Mouse (Mus musculus) stomach, postnatal 0 days (tissue): ENCODE measurements around the gene Eif3j1. TPM values are rescaled to one million over a fixed set of nuclear protein-coding genes. Genes with fewer than 3 reads are reported as not detected.
"Not testable (repeated sequence)": the region's sequence is repeated elsewhere in the genome, so short reads cannot be mapped to it uniquely, and the experiment has no call there.

Source experiments
- ATAC-seq: fragments of 200-750 bp; cut with Nextera tagmentation; 2 replicates; pipeline ENCODE4 v1.8.0; 2017; ENCODE audit not compliant: low FRiP score, low TSS enrichment
- DNase-seq: peaks from one replicate; pipeline ENCODE4 v3.0.0-alpha.2; 2016; ENCODE audit warnings: low spot score
- H3K27ac ChIP-seq: fragments of 300-500 bp; sonication (generic); replicated peaks from 2 replicates; pipeline ENCODE4 v1.5.1; 2014; ENCODE audit warnings: mild to moderate bottlenecking, control low read depth
- H3K27me3 ChIP-seq: fragments of 300-500 bp; sonication (generic); 2 replicates; pipeline ENCODE4 v1.6.1; 2014; ENCODE audit warnings: low read length; ENCODE audit not compliant: control insufficient read depth, insufficient read depth
- H3K36me3 ChIP-seq: fragments of 300-500 bp; sonication (generic); 2 replicates; pipeline ENCODE4 v1.6.1; 2014; ENCODE audit warnings: low read length, mixed read lengths; ENCODE audit not compliant: control insufficient read depth, insufficient read depth
- H3K4me1 ChIP-seq: fragments of 300-500 bp; sonication (generic); replicated peaks from 2 replicates; pipeline ENCODE4 v1.6.1; 2014; ENCODE audit warnings: antibody characterized with exemption; ENCODE audit not compliant: control insufficient read depth, insufficient read depth
- H3K4me2 ChIP-seq: fragments of 300-500 bp; sonication (generic); replicated peaks from 2 replicates; pipeline ENCODE4 v1.6.1; 2014; ENCODE audit warnings: low read depth, mild to moderate bottlenecking, control low read depth, moderate library complexity
- H3K4me3 ChIP-seq: fragments of 300-500 bp; sonication (generic); 2 replicates; pipeline ENCODE4 v1.5.1; 2014; ENCODE audit warnings: low read depth, low read length, control low read depth
- H3K9ac ChIP-seq: fragments of 300-500 bp; sonication (generic); 2 replicates; pipeline ENCODE4 v1.6.1; 2014; ENCODE audit warnings: mild to moderate bottlenecking, low read length, control low read depth, mixed read lengths
- H3K9me3 ChIP-seq: fragments of 300-500 bp; sonication (generic); 2 replicates; pipeline ENCODE4 v1.6.1; 2016; ENCODE audit warnings: low read length; ENCODE audit not compliant: control insufficient read depth
- CTCF ChIP-seq: IDR thresholded peaks from 2 replicates; pipeline ENCODE4 v1.5.1; 2016; ENCODE audit warnings: antibody characterized with exemption, low read depth, mild to moderate bottlenecking, moderate library complexity
- EP300 ChIP-seq: optimal IDR thresholded peaks from 2 replicates; pipeline ENCODE3; 2016; ENCODE audit warnings: antibody characterized with exemption
- WGBS: fragments of 180-500 bp; shearing (Covaris S2); extraction: QIAGEN DNeasy Blood & Tissue Kit; methylation state at CpG from one replicate; pipeline ENCODE4 v1.1.7; 2014; 5-methylcytosine and 5-hydroxymethylcytosine counted together
- microRNA-seq: library from miRNA; unstranded; fragments of <30 nt; microRNA quantifications from one replicate; pipeline ENCODE4, GENCODE M21; 2016
- polyA plus RNA-seq: library from polyadenylated mRNA; unstranded; fragments of >200 nt; fragmentation: Nextera tagmentation; extraction: Ambion mirVana; gene quantifications from 2 replicates; pipeline ENCODE4 v1.2.1, GENCODE M21; 2015

The Eif3j1 gene
- polyA plus RNA-seq, 1 experiment from 2014 or later, result 9.5 TPM

DNA sequence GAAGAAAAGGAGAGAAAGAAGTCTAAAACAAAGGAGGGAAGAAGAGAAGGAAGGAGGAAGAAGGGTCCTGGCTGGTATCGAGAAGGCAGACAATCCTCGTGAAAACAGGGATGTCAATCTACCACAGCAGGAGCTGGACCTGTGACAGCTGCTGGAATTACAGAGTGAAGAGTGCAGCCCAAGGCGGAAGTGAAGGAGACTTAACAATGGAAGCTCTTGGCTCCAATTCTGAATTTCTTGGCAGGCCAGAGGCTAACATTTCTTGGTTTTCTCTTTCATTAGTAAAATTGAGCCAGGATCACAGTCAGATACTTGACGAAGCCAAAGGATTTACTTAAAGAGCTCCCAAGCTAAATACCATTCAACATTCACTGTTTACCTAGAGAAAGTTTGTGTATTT lies 58.1 kb downstream of the Eif3j1 start:
- Histone ChIP-seq H3K9ac (no peak overlapping the region), H3K27me3 (no peaks in the 10 kb centered on the region), H3K4me1 (no peaks in the 10 kb centered on the region), H3K27ac (no peak overlapping the region; the same call in 1 of the 2 replicates), H3K4me2 (no peak overlapping the region), H3K9me3 (no peaks in the 10 kb centered on the region), H3K4me3 (no peak overlapping the region), H3K36me3 (peaks cover 16% of the 10 kb centered on the region; the same call in 1 of the 2 replicates)
- WGBS, result 34% methylated on average over 4 of the region's 4 CpGs
- TF ChIP-seq CTCF, result no peak
- peak; percentile 28 for TF ChIP-seq EP300
- ATAC-seq (peak; percentile 35; the same call in 1 of the 2 replicates), DNase-seq (no peak)

DNA sequence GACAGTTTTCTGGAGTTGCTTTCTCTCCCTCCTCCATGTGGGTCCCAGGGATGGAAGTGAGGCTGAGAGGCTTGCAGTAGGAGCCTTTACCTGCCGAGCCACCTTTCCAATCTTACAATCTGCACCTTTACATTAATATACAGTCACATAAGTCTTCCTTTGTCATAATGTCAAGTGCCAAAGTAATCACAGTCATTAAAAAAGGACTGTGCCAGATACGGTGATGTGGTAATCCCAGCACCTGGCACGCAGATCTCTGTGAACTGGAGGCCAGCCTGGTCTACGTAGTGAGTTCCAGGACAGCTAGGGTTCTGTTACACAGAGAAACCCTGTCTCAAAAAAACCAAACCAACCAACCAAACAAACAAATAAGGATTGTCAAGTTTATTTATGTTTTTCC lies 65.5 kb downstream of the Eif3j1 start:
- no peak overlapping the region for H3K4me2 ChIP-seq
- ATAC-seq (no peak), DNase-seq (no peak)
- H3K9ac ChIP-seq, result no peak overlapping the region
- H3K9me3 ChIP-seq, result no peaks in the 10 kb centered on the region
- H3K4me3 ChIP-seq, result no peak overlapping the region
- no peaks in the 10 kb centered on the region for H3K27me3 ChIP-seq
- H3K4me1 ChIP-seq, result no peaks in the 10 kb centered on the region
- H3K27ac ChIP-seq, result no peak overlapping the region
- H3K36me3 ChIP-seq, result peaks cover 6% of the 10 kb centered on the region; the same call in 1 of the 2 replicates
- WGBS, result 66% methylated on average over 4 of the region's 4 CpGs
- no peak for TF ChIP-seq EP300
- no peak for TF ChIP-seq CTCF

DNA sequence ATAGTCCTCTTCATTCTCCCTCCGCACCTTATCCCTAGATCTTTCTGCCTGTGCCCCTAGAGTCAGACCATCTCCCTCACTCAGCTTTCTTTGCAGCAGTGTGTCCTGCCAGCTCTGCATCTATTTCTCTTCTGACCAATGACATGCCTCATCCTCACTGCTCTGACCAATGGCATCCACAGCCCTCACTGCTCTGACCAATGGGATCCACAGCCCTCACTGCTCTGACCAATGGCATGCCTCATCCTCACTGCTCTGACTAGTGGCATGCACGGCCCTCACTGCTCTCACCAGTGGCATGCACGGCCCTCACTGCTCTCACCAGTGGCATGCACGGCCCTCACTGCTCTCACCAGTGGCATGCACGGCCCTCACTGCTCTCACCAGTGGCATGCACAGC lies 69.3 kb downstream of the Eif3j1 start:
- H3K4me1 ChIP-seq, H3K27me3 ChIP-seq, H3K9ac ChIP-seq, DNase-seq, H3K36me3 ChIP-seq, H3K9me3 ChIP-seq, H3K27ac ChIP-seq, H3K4me3 ChIP-seq, ATAC-seq, H3K4me2 ChIP-seq: not testable (repeated sequence)
- 72% methylated on average over 5 of the region's 5 CpGs for WGBS

DNA sequence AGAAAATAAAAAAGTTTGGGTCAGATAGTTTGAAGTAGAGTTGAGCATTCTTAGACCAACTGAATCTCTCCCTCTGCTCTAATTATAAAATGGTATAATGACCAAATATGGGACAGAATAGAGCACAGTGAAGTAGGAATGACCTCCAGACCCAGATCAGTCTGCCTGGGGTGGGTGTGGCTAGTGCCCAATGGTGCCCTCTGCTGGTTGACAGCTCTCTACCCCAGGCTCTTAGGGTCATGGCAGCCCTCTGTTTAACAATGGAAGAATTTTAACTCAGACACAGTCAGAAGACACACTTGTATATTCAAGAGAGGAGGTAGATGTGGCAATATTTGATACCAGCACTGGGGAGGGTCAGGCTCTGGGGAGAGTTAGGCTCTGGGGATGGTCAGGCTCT lies 73.7 kb downstream of the Eif3j1 start:
- H3K27ac ChIP-seq, result no peak overlapping the region
- H3K9me3 ChIP-seq, result no peaks in the 10 kb centered on the region
- DNase-seq (peak; percentile 52), ATAC-seq (0 out of 2 replicates have a peak, but pooled peaks have one; percentile 32)
- H3K9ac ChIP-seq, result no peak overlapping the region
- H3K4me1 ChIP-seq, result no peaks in the 10 kb centered on the region
- TF ChIP-seq CTCF, result peak; percentile 68
- no peak for TF ChIP-seq EP300
- peaks cover 6% of the 10 kb centered on the region; the same call in 1 of the 2 replicates for H3K36me3 ChIP-seq
- no peak overlapping the region for H3K4me3 ChIP-seq
- no peak overlapping the region for H3K4me2 ChIP-seq
- no peaks in the 10 kb centered on the region for H3K27me3 ChIP-seq

Small RNA genes within 50 kb of the gene (microRNA-seq; reads per million reads assigned to microRNA genes)
- gene Gm47314, result not detected

Other genes starting within 250 kb of the Eif3j1 start
- 1.5 and 2.3 TPM in 2 replicates for gene Frmd5, start 221.5 kb upstream of the Eif3j1 start, polyA plus RNA-seq
- 10.5 and 15.7 TPM in 2 replicates for gene Casc4, start 161.6 kb upstream of the Eif3j1 start, polyA plus RNA-seq
- 17.7 and 19.0 TPM in 2 replicates for gene Ctdspl2, start 72.5 kb upstream of the Eif3j1 start, polyA plus RNA-seq
- gene Mageb3, start 72.5 kb upstream of the Eif3j1 start, polyA plus RNA-seq, result 0.04 and 0.06 TPM in 2 replicates
- 2.7 and 3.2 TPM in 2 replicates for gene Spg11, start 89.8 kb downstream of the Eif3j1 start, polyA plus RNA-seq
- 445 and 475 TPM in 2 replicates for gene B2m, start 119.1 kb downstream of the Eif3j1 start, polyA plus RNA-seq
- 0.05 TPM in 1 of 2 replicates, not detected in the other for gene Trim69, start 132.2 kb downstream of the Eif3j1 start, polyA plus RNA-seq
- not detected in 2 replicates for gene Patl2, start 157.6 kb downstream of the Eif3j1 start, polyA plus RNA-seq
- not detected in 2 replicates for gene Terb2, start 157.7 kb downstream of the Eif3j1 start, polyA plus RNA-seq
- gene Sord, start 206.2 kb downstream of the Eif3j1 start, polyA plus RNA-seq, result 49.7 and 51.2 TPM in 2 replicates